Mouse (Mus musculus): ENCODE measurements around the gene Eef1a1. TPM values are rescaled to one million over a fixed set of nuclear protein-coding genes. Genes with fewer than 3 reads are reported as not detected.
A peak's percentile ranks its signal among the peaks of the same experiment; 100 is the strongest.
"Not testable (repeated sequence)": the region's sequence is repeated elsewhere in the genome, so short reads cannot be mapped to it uniquely, and the experiment has no call there.

Gene Eef1a1
- polyA plus RNA-seq, 1 experiment from 2014 or later = 3,927 TPM

DNA sequence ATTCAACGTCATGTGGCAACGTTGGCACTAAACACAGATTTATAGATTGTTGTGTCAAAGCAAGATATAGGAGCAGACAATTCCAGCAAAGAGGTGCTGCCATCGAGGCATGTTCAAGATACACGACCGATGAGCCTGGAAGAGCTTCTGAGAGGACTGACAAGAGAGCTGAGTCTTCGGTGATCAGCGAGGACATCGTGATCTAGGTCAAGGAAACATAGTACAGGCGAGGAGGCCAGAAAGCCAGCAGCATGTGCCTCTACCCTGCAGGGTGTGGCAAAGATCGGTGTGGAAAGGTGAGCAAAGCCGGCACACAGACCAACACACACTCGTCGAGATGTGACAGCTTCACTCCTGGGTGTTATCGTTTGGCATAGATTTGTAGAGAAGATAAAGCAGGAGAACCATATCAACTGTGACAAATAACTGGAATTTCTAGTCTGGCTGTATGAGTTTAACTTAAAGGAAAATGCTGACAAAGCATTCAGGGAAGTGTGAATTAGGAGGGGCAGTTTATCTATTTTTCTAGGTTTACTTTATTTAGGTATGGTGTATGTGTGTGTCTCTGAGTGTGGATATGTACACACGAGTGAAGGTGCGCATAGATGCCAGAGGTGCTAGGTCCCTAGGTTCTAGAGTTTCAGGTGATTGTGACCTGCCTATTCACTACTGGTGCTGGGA is 19.3 kb upstream of the Eef1a1 start:
- DNase-seq (ENCODE audit: low spot score) = no peak

DNA sequence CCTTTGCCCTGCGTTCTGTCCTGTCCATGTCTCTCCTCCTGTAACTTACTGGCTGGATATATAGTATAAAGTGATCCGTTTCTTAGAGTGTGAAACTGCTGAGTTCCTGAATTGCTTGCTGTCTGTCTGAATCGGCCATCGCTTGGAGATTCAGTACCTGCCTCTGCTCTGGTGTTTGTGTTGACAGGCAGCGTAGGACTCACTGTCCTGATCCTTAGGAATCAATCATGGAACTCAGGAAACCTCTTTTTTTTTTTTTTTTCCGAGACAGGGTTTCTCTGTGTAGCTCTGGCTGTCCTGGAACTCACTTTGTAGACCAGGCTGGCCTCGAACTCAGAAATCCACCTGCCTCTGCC is 17.7 kb upstream of the Eef1a1 start:
- DNase-seq (ENCODE audit: low spot score) = no peak

DNA sequence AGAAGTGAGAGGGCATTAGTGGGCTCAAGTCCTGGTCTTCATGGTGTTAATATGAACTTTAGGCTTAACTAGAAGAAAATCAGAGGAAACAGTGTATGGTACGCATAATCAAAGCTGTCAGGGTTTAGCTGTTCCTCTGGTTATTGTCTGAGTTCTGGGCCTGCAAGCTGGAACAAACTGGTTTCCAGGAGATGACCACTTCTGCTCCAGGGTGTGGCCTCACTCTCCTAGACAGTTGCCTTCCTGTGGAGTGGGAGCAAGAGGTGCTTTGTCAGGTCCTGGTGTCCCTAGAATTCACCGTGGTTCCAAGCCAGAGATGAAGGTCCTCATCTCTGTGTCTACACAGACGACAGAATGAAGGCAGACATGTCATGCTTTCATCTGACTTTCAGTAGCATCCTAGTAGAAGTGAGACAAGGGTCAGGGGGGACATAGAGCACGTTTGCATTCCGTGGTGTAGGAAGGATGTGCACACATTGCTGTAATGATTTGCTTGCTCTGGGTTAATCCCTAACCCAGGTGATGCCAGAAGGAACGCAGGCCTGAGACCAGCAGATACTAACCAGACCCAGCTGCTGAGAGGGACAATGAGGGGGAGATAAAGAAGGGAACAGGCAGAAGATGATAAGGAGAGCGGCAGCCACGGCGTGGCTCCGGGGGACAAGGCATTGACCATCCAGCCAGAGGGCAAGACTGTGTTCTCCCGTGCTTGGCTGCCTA is 17.2 kb upstream of the Eef1a1 start:
- DNase-seq (ENCODE audit: low spot score) = no peak

DNA sequence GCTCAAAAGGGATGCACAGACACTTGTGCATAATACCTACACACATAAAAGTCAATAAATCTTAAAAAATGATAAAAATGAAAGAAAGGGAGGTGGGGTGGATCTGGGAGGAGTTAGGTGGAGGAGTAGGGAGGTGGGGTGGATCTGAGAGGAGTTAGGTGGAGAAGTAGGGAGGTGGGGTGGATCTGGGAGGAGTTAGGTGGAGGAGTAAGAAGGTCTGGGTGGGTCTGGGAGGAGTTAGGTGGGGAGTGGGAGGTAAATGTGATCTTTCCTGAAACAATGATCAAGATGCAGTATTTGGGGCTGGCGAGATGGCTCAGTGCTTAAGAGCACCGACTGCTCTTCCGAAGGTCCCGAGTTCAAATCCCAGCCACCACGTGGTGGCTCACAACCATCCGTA is 16.3 kb upstream of the Eef1a1 start:
- no peak for DNase-seq (ENCODE audit: low spot score)

DNA sequence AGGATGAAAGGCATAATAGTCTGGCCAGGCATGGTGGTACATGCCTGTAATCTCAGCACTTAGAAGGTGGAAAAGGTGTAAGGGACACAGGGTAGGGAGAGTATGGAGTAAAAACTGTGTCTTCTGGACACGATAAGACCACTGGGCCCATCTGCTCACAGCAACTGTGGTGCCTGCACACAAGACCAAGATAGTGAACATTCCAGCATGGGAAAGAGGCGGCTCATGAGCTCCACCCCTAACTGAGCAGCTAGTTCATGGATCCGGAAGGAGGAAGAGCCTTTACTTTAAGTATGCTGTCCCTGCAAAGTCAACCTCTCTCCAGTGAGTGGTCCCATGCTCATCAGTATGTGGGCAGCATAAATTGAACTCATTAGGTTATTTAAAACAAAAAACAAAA is 15.7 kb upstream of the Eef1a1 start:
- no peak for DNase-seq (ENCODE audit: low spot score)

DNA sequence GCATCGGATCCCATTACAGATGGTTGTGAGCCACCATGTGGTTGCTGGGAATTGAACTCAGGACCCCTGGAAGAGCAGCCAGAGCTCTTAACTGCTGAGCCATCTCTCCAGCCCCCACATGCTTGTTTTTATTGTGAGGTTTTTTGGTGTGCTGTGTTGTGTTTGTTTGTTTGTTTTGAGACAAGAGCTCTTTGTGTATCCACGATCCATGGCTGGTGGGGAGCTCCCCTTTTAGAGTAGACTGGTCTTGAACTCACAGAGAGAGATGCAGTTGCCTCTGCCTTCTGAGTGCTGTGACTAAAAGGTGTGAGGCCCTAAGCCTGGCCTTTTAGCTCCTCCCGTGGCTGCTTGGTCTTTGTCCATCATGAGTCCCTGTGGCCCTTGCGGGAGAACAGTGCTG is 15.2 kb upstream of the Eef1a1 start:
- no peak for DNase-seq (ENCODE audit: low spot score)

DNA sequence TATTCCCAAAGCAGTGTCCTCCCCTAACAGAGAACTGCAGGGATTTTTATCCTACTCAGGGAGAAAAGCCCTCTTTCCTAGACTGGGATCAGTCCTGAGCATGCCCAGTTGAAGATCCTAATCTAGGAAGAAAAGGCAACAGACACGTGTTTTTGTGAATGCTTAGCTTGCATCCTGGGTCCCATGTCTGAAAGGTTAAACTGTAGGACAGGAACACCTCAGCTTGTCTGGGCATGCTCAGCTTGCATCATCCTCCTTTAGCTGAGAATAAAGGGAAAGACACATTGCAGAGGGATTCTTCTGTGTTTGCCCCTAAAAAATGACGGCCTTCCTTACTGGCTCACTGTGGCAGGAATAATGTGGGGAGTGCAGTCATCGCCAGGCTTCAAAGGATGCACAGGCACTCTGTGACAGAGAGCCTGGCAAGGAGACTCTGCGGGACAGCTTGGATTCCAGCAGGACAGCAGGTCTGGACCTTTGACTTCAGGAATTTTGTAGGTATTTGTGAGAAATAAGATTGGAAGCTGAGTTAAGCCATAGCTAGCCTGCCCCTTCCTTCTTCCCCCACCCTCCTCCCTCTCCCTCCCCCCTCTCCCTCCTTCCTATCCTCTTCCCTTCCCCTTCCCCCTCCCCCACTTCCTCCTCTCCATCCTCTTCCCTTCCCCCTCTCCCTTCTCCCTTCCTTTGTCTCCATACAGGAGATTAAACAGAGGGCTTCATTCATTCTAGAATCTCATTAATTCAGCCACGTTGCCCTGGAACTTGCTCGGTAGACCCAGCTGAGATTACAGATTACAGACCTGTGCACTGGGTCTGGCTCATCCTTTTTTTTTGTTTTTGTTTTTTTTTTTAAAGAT is 14.5 kb upstream of the Eef1a1 start:
- no peak for DNase-seq (ENCODE audit: low spot score)

DNA sequence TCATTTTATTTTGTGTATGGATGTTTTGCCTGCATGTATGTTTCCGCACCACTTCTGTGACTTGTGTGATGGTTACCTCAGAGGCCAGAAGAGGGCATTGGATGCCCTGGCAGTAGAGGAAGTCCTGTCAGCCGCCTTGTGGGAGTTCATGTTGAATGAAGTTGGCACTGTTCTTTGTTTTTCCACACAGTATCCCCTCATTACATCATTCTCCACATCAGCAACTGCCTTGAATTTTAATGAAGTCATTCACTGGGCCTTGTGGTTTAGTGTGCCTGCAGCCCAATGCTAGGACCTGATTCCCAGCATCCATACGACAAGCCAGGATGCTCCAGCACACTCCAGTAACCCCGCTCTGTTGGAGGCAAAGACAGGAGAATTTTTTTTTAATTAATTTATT is 12.3 kb upstream of the Eef1a1 start:
- DNase-seq (ENCODE audit: low spot score) = no peak

DNA sequence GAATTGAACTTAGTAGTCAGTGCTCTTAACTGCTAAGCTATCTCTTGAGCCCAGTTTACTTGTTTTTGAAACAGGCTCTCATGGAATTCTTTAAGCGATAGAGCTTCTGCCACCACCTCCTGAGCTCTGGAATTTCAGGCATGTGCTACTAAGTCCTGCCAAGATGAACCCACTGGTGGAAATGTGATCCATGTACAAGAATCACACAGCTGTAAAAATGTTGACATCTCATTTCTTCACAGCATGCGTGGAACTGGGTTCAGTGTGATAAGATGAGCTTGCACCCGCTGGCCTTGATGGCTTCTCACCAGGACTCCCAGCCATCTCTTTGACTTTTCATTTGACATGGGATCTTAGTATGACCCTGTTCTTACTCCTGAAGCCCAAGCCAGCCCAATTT is 11.4 kb upstream of the Eef1a1 start:
- no peak for DNase-seq (ENCODE audit: low spot score)

DNA sequence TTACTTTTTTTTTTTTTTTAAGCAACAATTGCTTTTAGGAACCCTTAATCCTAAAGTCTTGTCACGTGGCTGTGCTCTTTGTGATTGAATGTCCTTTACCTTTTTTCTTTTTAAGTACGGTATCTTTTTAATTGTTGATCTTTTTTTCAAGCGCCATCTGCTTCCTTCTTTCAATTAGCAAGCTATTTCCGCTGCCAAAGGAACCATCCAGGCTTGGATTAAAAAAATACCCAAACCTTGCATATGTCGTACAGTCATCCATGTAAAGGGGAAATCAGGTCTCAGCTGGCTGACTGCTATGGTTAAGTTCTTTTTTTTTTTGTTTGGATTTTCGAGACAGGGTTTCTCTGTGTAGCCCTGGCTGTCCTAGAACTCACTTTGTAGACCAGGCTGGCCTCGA is 4.2 kb upstream of the Eef1a1 start:
- no peak for DNase-seq (ENCODE audit: low spot score)

DNA sequence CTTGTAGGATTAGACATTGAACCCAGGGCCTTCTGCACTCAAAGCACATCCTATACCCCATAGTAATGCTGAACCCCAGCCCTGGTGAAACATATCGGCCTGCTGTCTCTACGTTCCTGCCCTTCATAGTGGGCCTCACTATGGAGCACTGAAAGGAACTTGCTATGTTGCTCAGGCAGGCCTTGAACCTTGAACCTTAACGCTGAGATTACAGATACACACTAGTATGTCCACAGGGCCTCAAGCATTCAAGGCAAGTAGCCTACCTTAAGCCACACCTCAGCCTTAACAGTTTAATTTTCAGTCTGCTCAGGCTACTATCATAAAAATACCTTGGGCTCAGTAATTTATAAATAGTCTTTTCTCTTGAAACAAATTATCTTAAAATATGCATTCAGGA is 3.3 kb upstream of the Eef1a1 start:
- no peak for DNase-seq (ENCODE audit: low spot score)

DNA sequence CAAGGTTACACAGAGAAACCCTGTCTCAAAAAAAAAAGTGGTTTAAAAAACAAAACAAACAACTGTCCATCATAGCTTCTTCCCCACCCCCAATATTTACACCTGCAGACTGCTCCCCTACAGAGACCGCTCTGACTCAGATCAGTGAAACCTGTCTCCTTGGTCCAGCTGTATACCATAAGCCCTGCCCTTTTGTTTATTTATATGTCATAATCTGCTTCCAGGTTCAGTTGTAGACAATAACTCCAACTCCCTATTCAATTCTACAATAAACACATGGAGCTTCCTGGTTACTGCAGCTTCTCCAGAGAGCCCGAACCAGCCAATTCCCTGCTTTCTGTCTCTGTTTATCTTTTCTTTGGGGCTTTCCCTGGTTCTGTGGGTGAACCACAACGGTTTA is 2.2 kb upstream of the Eef1a1 start:
- DNase-seq (ENCODE audit: low spot score) = no peak

DNA sequence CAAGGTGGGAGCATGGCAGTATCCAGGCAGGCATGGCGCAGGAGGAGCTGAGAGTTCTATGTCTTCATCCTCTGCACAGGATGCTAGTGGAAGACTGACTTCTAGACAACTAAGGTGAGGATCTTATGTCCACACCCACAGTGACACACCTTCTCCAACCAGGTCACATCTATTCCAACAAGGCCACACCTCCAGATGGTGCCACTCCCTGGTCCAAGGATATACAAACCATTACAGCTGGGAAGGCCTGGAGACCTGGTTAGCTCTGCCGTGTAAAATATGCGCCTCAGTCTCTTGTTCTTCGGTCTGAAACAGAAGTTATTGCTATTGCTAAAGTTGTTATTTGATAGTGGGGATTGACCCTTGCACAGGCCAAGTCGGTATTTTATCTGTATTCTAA is 930 bp downstream of the Eef1a1 start:
- not testable (repeated sequence) for DNase-seq (ENCODE audit: low spot score)

DNA sequence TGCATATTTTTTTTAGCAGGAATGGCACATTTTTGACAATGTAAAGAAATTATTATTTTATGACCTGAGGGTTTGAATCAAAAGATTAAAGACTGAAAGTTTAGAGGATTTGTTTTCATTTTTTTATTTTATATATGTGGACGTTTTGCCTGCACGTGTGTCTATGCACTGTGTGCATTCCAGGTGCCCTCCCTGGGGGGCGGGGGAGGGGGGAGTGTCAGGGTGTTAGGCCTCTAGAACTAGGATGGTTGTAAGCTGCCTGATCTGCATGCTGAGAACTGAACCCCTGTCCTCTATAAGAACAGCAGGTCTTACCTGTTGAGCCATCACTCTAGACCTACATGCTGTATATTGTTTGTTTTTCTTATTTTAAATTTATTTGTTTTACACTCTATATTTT is 4.3 kb downstream of the Eef1a1 start:
- DNase-seq (ENCODE audit: low spot score) = no peak

DNA sequence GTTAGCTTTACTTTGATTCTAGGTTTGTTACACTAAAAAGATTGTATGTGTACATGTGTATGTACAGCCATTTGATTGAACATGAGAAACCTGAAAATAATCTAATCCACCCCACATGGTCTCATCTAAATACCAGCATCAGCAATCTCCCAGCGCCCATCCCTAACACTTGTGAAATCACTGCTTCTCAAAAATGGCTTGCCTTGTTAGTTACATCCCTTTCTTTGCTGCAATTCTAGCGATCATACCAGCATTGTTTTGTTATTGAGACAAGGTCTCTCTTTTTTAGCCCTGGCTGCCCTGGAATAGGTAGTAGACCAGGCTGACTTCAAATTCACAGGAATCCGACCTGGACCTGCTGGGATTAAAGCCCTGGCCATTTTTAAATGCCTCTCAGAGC is 6.6 kb downstream of the Eef1a1 start:
- no peak for DNase-seq (ENCODE audit: low spot score)

DNA sequence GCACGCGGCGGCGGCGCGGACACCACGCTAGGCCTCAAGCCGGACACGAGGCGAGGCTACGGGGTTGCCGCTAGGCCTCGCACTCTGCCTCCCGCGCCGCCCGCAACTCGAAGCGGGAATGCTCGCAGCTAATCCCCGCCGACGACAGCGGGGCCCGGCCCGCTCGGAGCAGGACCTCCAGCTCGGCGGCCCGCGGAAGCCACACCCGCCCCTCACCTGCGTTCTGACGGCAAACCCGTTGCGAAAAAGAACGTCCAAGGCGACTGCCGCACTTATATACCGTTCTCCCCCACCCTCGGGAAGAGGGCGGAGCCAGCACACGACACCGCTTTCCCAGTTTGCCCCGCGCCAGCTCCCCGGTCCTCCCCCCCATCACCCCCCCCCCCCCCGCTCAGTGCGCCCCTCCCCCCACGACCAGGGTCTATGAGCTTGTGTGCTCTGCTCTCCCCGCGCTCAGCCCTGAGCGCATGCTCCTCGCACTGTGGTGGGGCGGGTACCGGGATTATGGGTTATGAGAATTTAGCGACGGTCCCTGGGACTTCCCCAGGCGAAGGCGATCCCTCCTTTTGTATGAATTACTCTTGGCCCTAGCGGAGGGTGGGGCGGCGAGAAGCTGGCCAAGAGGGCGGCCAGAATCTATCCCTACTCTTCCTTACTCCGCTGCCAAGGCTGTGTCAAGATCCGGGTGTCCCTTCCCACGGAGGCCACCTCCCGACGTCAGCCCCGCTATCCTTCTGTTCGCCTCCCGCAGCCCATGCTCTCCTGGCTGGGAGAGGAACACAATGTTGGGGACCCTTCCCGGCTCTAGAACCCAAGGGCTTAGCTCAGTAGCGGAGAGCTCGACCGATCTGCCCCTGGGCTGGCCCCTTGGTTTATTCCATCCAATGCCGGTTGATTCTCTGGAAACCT is 7.3 kb downstream of the Eef1a1 start:
- DNase-seq (ENCODE audit: low spot score) = peak; percentile 96

DNA sequence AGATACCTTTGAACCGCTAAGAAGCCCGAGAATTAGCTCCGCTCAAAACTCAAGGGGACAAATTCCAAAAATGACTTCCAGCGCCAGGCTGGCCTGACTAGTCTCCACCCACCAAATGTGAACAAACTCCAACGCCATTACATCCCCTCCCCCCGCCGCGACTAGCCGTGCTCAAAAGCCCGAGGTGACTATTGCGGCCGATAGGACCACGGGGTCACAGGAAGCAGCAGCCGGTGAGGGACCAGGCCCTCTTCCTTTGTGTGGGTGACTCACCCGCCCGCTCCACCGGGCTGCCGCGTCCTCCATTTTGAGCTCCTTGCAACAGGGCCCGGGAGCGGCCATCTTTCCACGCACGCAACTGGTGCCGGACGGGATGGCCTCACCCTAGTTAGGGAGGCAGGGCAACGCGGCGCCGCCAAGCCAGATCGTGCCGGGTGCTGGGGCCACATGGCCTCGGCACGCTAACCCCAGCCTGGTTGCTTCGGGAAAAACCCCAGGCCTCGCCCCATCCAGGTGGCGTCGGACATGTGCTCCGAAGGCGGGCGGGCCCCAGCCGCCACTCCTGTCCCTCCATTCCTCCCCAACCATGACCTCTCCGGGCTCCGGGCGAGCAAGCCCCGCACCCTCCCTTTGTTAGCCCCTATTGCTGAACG is 8.1 kb downstream of the Eef1a1 start:
- peak; percentile 84 for DNase-seq (ENCODE audit: low spot score)

DNA sequence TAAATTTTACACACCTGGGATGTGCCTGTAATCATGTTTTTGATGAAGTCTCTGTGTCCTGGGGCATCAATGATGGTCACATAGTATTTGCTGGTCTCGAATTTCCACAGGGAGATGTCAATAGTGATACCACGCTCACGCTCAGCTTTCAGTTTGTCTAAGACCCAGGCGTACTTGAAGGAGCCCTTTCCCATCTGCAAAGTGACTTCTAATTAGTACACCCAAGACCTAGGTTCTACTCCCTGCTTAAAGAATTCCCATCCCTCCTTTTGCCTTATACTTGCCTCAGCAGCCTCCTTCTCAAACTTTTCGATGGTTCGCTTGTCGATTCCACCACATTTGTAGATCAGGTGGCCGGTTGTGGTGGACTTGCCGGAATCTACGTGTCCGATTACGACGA is 8.7 kb downstream of the Eef1a1 start:
- DNase-seq (ENCODE audit: low spot score) = not testable (repeated sequence)

DNA sequence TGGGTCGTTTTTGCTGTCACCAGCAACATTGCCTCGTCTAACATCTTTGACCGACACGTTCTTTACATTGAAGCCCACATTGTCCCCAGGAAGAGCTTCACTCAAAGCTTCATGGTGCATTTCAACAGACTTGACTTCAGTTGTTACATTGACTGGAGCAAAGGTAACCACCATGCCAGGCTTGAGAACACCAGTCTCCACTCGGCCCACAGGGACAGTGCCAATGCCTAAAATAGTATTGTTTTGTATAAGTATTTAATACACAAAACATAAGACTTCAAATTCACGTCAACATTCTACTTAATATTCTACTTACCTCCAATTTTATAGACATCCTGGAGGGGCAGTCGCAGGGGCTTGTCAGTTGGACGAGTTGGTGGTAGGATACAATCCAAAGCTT is 9.6 kb downstream of the Eef1a1 start:
- DNase-seq (ENCODE audit: low spot score) = not testable (repeated sequence)

DNA sequence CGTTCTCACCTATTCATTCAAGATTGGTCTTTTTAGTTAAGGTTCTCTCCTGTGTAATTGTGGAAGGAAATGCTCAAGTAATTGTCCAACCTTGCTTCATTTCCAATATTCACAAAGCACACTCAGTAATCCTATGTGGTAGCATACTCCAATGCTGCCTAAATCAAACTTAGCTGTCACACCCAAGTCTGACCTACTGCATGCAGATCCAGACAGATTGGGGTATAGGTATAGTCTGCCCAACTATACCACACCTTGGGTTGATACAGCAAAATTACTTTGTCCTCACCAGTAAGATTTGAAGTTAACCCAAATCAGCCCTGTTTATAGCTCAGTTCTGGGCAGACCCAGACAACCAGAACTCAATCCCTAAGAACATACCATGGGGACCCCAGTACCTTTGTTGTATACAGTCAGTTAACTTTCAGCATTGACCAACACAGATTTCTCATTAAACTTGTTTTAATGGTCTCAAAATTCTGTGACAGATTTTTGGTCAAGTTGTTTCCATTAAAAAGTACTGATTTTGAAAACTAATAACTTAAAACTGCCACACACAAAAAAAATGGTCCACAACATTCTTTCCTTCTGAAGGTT is 10.8 kb downstream of the Eef1a1 start:
- DNase-seq (ENCODE audit: low spot score) = not testable (repeated sequence)

Data from thymus, postnatal 0 days (tissue).